Mouse (Mus musculus) spleen, adult 2 months (tissue): ENCODE measurements around the gene Mfsd2a. TPM values are rescaled to one million over a fixed set of nuclear protein-coding genes. Genes with fewer than 3 reads are reported as not detected.

Source experiments
- DNase-seq, 2 experiments: peaks; one replicate each; pipeline versions ENCODE4 v3.0.0 to v3.0.0-alpha.2; 2012 to 2021; ENCODE audit warnings: low spot score in 2 of 2, low read depth in 1 of 2
- H3K27ac ChIP-seq: fragments of 200-500 bp; 2 replicates; pipeline ENCODE4 v1.5.1; 2012; ENCODE audit warnings: low read length, inconsistent platforms; ENCODE audit not compliant: insufficient read depth
- H3K27me3 ChIP-seq: fragments of 200-500 bp; 2 replicates; pipeline ENCODE4 v1.6.1; 2012; ENCODE audit warnings: mild to moderate bottlenecking, moderate library complexity, low read length, inconsistent platforms; ENCODE audit not compliant: control insufficient read depth, insufficient read depth
- H3K36me3 ChIP-seq: fragments of 200-500 bp; 2 replicates; pipeline ENCODE4 v1.6.1; 2012; ENCODE audit warnings: mild to moderate bottlenecking, low read length, inconsistent platforms; ENCODE audit not compliant: control insufficient read depth, insufficient read depth
- H3K4me1 ChIP-seq: fragments of 200-500 bp; 2 replicates; pipeline ENCODE4 v1.6.1; 2011; ENCODE audit warnings: inconsistent platforms; ENCODE audit not compliant: control insufficient read depth, insufficient read depth, insufficient read length
- H3K4me3 ChIP-seq: fragments of 200-500 bp; 2 replicates; pipeline ENCODE4 v1.5.1; 2011; ENCODE audit warnings: mild to moderate bottlenecking, inconsistent platforms; ENCODE audit not compliant: insufficient read depth, insufficient read length; ENCODE audit errors: extremely low read depth
- CTCF ChIP-seq: fragments of 200-500 bp; IDR thresholded peaks from 2 replicates; pipeline ENCODE4 v1.5.1; 2011; ENCODE audit warnings: mild to moderate bottlenecking, inconsistent platforms; ENCODE audit not compliant: insufficient read depth, insufficient read length, insufficient replicate concordance; ENCODE audit errors: extremely low read depth
- POLR2A ChIP-seq: fragments of 200-500 bp; IDR thresholded peaks from 2 replicates; pipeline ENCODE4 v1.6.1; 2011; ENCODE audit warnings: low read depth, low read length, inconsistent platforms
- WGBS: fragments of 180-500 bp; shearing (Covaris S2); methylation state at CpG from one replicate; pipeline ENCODE4 v1.1.7; 2018; 5-methylcytosine and 5-hydroxymethylcytosine counted together
- polyA plus RNA-seq: library from polyadenylated mRNA; depleted of rRNA; stranded (reverse); fragments of >200 nt; gene quantifications from 2 replicates; pipeline ENCODE4 v1.2.3, GENCODE M21; 2012

The Mfsd2a gene
- polyA plus RNA-seq, 1 experiment = 0.82 TPM

GRCm38 (mm10) chr4:122985110-122985509, 24.1 kb upstream of the Mfsd2a start:
- no peak overlapping the region for H3K4me3 ChIP-seq
- WGBS = 11% methylated on average over 8 of the region's 8 CpGs
- DNase-seq = peak; percentile 61 to 75
- no peaks in the 10 kb centered on the region for H3K27me3 ChIP-seq
- no peaks in the 10 kb centered on the region for H3K36me3 ChIP-seq
- peaks cover 3% of the 10 kb centered on the region; the same call in 1 of the 2 replicates for H3K4me1 ChIP-seq
- TF ChIP-seq POLR2A (no peak), CTCF (peak; percentile 69; the same call in 1 of the 2 replicates)
- no peak overlapping the region for H3K27ac ChIP-seq

- peak in 1 of 2 experiments; percentile 13 for DNase-seq
- Histone ChIP-seq H3K4me1 (peaks cover 3% of the 10 kb centered on the region; the same call in 1 of the 2 replicates), H3K27me3 (no peaks in the 10 kb centered on the region), H3K27ac (no peak overlapping the region), H3K4me3 (no peak overlapping the region), H3K36me3 (no peaks in the 10 kb centered on the region)
- TF ChIP-seq CTCF = no peak
- no peak for TF ChIP-seq POLR2A
- 13% methylated on average over 17 of the region's 17 CpGs for WGBS
These were observed 22.7 kb upstream of the Mfsd2a start for GRCm38 (mm10) chr4:122983486-122984261.

GRCm38 (mm10) chr4:122982537-122982936, 21.5 kb upstream of the Mfsd2a start:
- Histone ChIP-seq H3K4me3 (no peak overlapping the region), H3K36me3 (no peaks in the 10 kb centered on the region), H3K27me3 (no peaks in the 10 kb centered on the region), H3K4me1 (peaks cover 3% of the 10 kb centered on the region; the same call in 1 of the 2 replicates), H3K27ac (no peak overlapping the region)
- TF ChIP-seq POLR2A (no peak), CTCF (no peak)
- WGBS = 60% methylated on average over 3 of the region's 3 CpGs
- no peak for DNase-seq

- Histone ChIP-seq H3K27ac (no peak overlapping the region), H3K27me3 (no peaks in the 10 kb centered on the region), H3K4me3 (no peak overlapping the region), H3K36me3 (no peaks in the 10 kb centered on the region), H3K4me1 (peaks cover 3% of the 10 kb centered on the region; the same call in 1 of the 2 replicates)
- TF ChIP-seq CTCF (no peak), POLR2A (no peak)
- WGBS = 78% methylated on average over 3 of the region's 3 CpGs
- DNase-seq = no peak
These were observed 20.9 kb upstream of the Mfsd2a start for GRCm38 (mm10) chr4:122981930-122982329.

GRCm38 (mm10) chr4:122981238-122981637, 20.2 kb upstream of the Mfsd2a start:
- H3K27ac ChIP-seq = no peak overlapping the region
- no peak for TF ChIP-seq POLR2A
- TF ChIP-seq CTCF = no peak
- H3K4me3 ChIP-seq = no peak overlapping the region
- DNase-seq = no peak
- H3K27me3 ChIP-seq = no peaks in the 10 kb centered on the region
- WGBS = 86% methylated on average over 7 of the region's 7 CpGs
- H3K4me1 ChIP-seq = peaks cover 3% of the 10 kb centered on the region; the same call in 1 of the 2 replicates
- no peaks in the 10 kb centered on the region for H3K36me3 ChIP-seq

- DNase-seq = no peak
- H3K27ac ChIP-seq = no peak overlapping the region
- H3K4me1 ChIP-seq = peaks cover 3% of the 10 kb centered on the region; the same call in 1 of the 2 replicates
- WGBS = 80% methylated on average over 2 of the region's 2 CpGs
- H3K27me3 ChIP-seq = no peaks in the 10 kb centered on the region
- no peak overlapping the region for H3K4me3 ChIP-seq
- no peaks in the 10 kb centered on the region for H3K36me3 ChIP-seq
- no peak for TF ChIP-seq CTCF
These were observed 19.7 kb upstream of the Mfsd2a start for GRCm38 (mm10) chr4:122980684-122981083.

GRCm38 (mm10) chr4:122979826-122980225, 18.8 kb upstream of the Mfsd2a start:
- Histone ChIP-seq H3K36me3 (no peaks in the 10 kb centered on the region), H3K4me1 (peaks cover 3% of the 10 kb centered on the region; the same call in 1 of the 2 replicates), H3K27ac (no peak overlapping the region), H3K4me3 (no peak overlapping the region), H3K27me3 (no peaks in the 10 kb centered on the region)
- TF ChIP-seq POLR2A = no peak
- TF ChIP-seq CTCF = no peak
- 85% methylated on average over 3 of the region's 3 CpGs for WGBS
- no peak for DNase-seq
